In the genomic region with DNA sequence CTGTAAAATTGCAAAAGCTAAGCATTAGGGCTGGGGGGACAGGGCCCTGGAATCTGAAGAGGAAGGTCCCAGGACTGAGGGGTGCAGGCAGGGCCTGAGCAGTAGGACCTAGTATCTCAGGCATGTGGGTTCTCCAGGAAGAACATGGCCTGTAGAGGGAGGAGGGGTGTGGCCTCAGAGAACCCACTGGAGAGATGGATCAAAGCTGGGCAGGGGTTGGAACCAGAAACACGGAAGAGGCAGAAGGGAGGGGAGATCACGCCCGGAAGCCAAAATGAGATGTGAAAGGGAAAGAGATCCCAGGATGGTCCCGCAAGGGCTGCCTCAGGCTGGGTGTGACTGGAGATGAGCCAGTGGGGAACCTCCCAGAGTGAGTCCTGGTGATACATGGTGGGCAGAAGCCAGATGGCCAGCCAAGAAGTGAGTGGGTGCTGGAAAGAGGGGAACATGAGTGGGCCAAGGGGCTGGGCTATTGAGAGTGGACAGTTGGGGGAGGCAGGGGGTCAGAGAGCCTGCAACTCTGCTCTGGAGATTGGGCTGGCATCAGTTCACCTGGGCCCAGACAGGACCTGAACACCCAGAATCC, we compare ENCODE assay signal across 8 mouse cellular contexts.
DNase-seq lines count a peak whose midpoint lies in the region; ATAC-seq and TF ChIP-seq lines count a peak whose summit lies in the region.

No protein-coding gene starts in this region.

- peaks cover 56% of the 10 kb centered on the region for H3K4me1 ChIP-seq in hindbrain, embryonic 12.5 days
- peaks cover 28% of the 10 kb centered on the region for H3K4me1 ChIP-seq in hindbrain, embryonic 14.5 days (replicated peaks; ENCODE audit: control insufficient read depth, insufficient read depth, low read length)
- peaks cover 12 to 50% of the 10 kb centered on the region in 2 experiments for H3K4me1 ChIP-seq in ES-E14 (ENCODE audit: control insufficient read depth in 2 of 2, insufficient read depth in 2 of 2, low read length in 2 of 2, poor library complexity in 1 of 2)
- H3K4me1 ChIP-seq in embryonic facial prominence, embryonic 15.5 days, result peaks cover 89% of the 10 kb centered on the region
- H3K4me1 ChIP-seq in lung, embryonic 16.5 days (replicated peaks; ENCODE audit: control insufficient read depth, insufficient read depth, low read length), result peaks cover 60% of the 10 kb centered on the region

- no peaks in the 10 kb centered on the region for H3K9me3 ChIP-seq in hindbrain, embryonic 12.5 days (replicated peaks)
- no peaks in the 10 kb centered on the region for H3K9me3 ChIP-seq in hindbrain, embryonic 14.5 days (ENCODE audit: control insufficient read depth, low read length)
- H3K9me3 ChIP-seq in ES-E14 (ENCODE audit: control insufficient read depth, insufficient read depth, low read depth, low read length), result no peaks in the 10 kb centered on the region
- no peaks in the 10 kb centered on the region for H3K9me3 ChIP-seq in embryonic facial prominence, embryonic 15.5 days (replicated peaks)
- H3K9me3 ChIP-seq in lung, embryonic 16.5 days (ENCODE audit: control insufficient read depth, low read length), result no peaks in the 10 kb centered on the region

- H3K4me3 ChIP-seq in hindbrain, embryonic 12.5 days, result no peak overlapping the region
- H3K4me3 ChIP-seq in hindbrain, embryonic 14.5 days (replicated peaks; ENCODE audit: low read length), result no peak overlapping the region
- H3K4me3 ChIP-seq in ES-E14 (ENCODE audit: insufficient read depth in 1 of 2, low read depth in 1 of 2, low read length in 2 of 2, poor library complexity in 1 of 2, severe bottlenecking in 1 of 2), result peak overlapping the region; percentile 27 to 29; a peak in 1 of 4 replicates
- no peak overlapping the region for H3K4me3 ChIP-seq in embryonic facial prominence, embryonic 15.5 days (replicated peaks)
- H3K4me3 ChIP-seq in lung, embryonic 16.5 days (ENCODE audit: low read length), result no peak overlapping the region

- H3K27me3 ChIP-seq in hindbrain, embryonic 12.5 days, result no peaks in the 10 kb centered on the region
- H3K27me3 ChIP-seq in hindbrain, embryonic 14.5 days (ENCODE audit: control insufficient read depth, insufficient read depth, low read length), result no peaks in the 10 kb centered on the region
- no peaks in the 10 kb centered on the region for H3K27me3 ChIP-seq in embryonic facial prominence, embryonic 15.5 days
- H3K27me3 ChIP-seq in lung, embryonic 16.5 days (ENCODE audit: control insufficient read depth, insufficient read depth, low read depth, low read length), result no peaks in the 10 kb centered on the region

- 71% methylated on average over 4 of the region's 4 CpGs for WGBS in hindbrain, embryonic 12.5 days
- whole genome bisulfite sequencing in hindbrain, embryonic 14.5 days, result 66% methylated on average over 4 of the region's 4 CpGs
- WGBS in embryonic facial prominence, embryonic 15.5 days, result 33% methylated on average over 4 of the region's 4 CpGs
- WGBS in lung, embryonic 16.5 days, result 55% methylated on average over 4 of the region's 4 CpGs

- DNase-seq in hindbrain, embryonic 14.5 days (ENCODE audit: low spot score), result no peak
- no peak for DNase-seq in ES-E14 (ENCODE audit: low read depth, low spot score)
- no peak for DNase-seq in cerebellum, postnatal 36 days
- DNase-seq in urinary bladder, postnatal 36 days (ENCODE audit: low spot score in 2 of 2), result no peak
- no peak for DNase-seq in ovary, postnatal 14 days (ENCODE audit: low spot score)

- 0 out of 2 replicates have a peak overlapping the region, but pooled peaks have one; percentile 40 for H3K27ac ChIP-seq in hindbrain, embryonic 12.5 days
- H3K27ac ChIP-seq in hindbrain, embryonic 14.5 days, result no peak overlapping the region
- H3K27ac ChIP-seq in ES-E14 (ENCODE audit: insufficient read depth, low read depth, low read length, poor library complexity, severe bottlenecking), result peak overlapping the region; percentile 83
- peak overlapping the region; percentile 35; the same call in 1 of the 2 replicates for H3K27ac ChIP-seq in embryonic facial prominence, embryonic 15.5 days (replicated peaks)
- H3K27ac ChIP-seq in lung, embryonic 16.5 days (ENCODE audit: low read length), result peak overlapping the region; percentile 37

- peak overlapping the region; percentile 27; the same call in 1 of the 2 replicates for H3K9ac ChIP-seq in hindbrain, embryonic 12.5 days
- H3K9ac ChIP-seq in hindbrain, embryonic 14.5 days, result no peak overlapping the region
- peak overlapping the region; percentile 33; the same call in 1 of the 2 replicates for H3K9ac ChIP-seq in ES-E14 (ENCODE audit: insufficient read depth, low read depth, low read length, poor library complexity, severe bottlenecking)
- H3K9ac ChIP-seq in embryonic facial prominence, embryonic 15.5 days, result no peak overlapping the region
- H3K9ac ChIP-seq in lung, embryonic 16.5 days (ENCODE audit: low read length), result no peak overlapping the region

- ATAC-seq in hindbrain, embryonic 12.5 days (ENCODE audit: low FRiP score), result no peak
- no peak for ATAC-seq in hindbrain, embryonic 14.5 days (ENCODE audit: low FRiP score)
- no peak for ATAC-seq in embryonic facial prominence, embryonic 15.5 days (ENCODE audit: insufficient number of reproducible peaks, low FRiP score, low TSS enrichment, low read depth)
- 0 out of 2 replicates have a peak, but pooled peaks have one; percentile 11 for ATAC-seq in lung, embryonic 16.5 days (ENCODE audit: low read depth)

- H3K4me2 ChIP-seq in hindbrain, embryonic 12.5 days (replicated peaks), result no peak overlapping the region
- H3K4me2 ChIP-seq in hindbrain, embryonic 14.5 days (replicated peaks), result no peak overlapping the region
- no peak overlapping the region for H3K4me2 ChIP-seq in embryonic facial prominence, embryonic 15.5 days (replicated peaks)
- no peak overlapping the region for H3K4me2 ChIP-seq in lung, embryonic 16.5 days (ENCODE audit: low read depth, low read length)

- in situ Hi-C loops in ES-E14 (cut with MboI; ENCODE audit: low sequenced_read_pairs in 2 of 2, unreplicated experiment in 2 of 2), result no loop called here

- H3K36me3 ChIP-seq in hindbrain, embryonic 12.5 days, result no peaks in the 10 kb centered on the region
- H3K36me3 ChIP-seq in hindbrain, embryonic 14.5 days (replicated peaks; ENCODE audit: control insufficient read depth, insufficient read depth), result no peaks in the 10 kb centered on the region
- H3K36me3 ChIP-seq in ES-E14 (ENCODE audit: control insufficient read depth, insufficient read depth, low read length, poor library complexity, severe bottlenecking), result no peaks in the 10 kb centered on the region
- no peaks in the 10 kb centered on the region for H3K36me3 ChIP-seq in embryonic facial prominence, embryonic 15.5 days
- H3K36me3 ChIP-seq in lung, embryonic 16.5 days (ENCODE audit: control insufficient read depth, insufficient read depth, low read length), result no peaks in the 10 kb centered on the region

TF ChIP-seq in ES-E14, 5 proteins besides CTCF, POLR2A, EP300 and RAD21:
- no peak for TF ChIP-seq CHD2 (IDR thresholded peaks at IDR 0.05; ENCODE audit: low read depth, low read length)
- no peak for TF ChIP-seq ZC3H11A (IDR thresholded peaks at IDR 0.05; ENCODE audit: borderline replicate concordance, low read depth, low read length)
- TF ChIP-seq HCFC1 (IDR thresholded peaks at IDR 0.05; ENCODE audit: borderline replicate concordance, insufficient read depth, low read length), result no peak
- no peak for TF ChIP-seq MAFK (IDR thresholded peaks at IDR 0.05; ENCODE audit: insufficient read depth, low read depth, low read length)
- TF ChIP-seq ZNF384 (IDR thresholded peaks at IDR 0.05; ENCODE audit: low read depth, low read length), result no peak

Comparison
In these comparisons a context has a peak if more than half of its experiments do, and no peak if none do; other contexts are left out.
1. H3K9ac ChIP-seq: peak in hindbrain, embryonic 12.5 days (single experiment) and ES-E14 (single experiment); none in hindbrain, embryonic 14.5 days (single experiment), embryonic facial prominence, embryonic 15.5 days (single experiment) and lung, embryonic 16.5 days (single experiment).
2. H3K4me3 ChIP-seq: peak in ES-E14 (2 of 2); none in hindbrain, embryonic 12.5 days (single experiment), hindbrain, embryonic 14.5 days (single experiment), embryonic facial prominence, embryonic 15.5 days (single experiment) and lung, embryonic 16.5 days (single experiment).